Mouse (Mus musculus) urinary bladder, postnatal 10 days (tissue): ENCODE data around the gene Rabif.
"Not testable (repeated sequence)": the region's sequence is repeated elsewhere in the genome, so short reads cannot be mapped to it uniquely, and the experiment has no call there.

Experiments used
- DNase-seq: peaks from one replicate; pipeline ENCODE4 v3.0.0; 2022; ENCODE audit warnings: low spot score

Rabif gene

GRCm38 (mm10) chr1:134494428-134495215 lies at the start of gene Rabif:
Gene Rabif (plus strand): TSS chr1:134494648.
- DNase-seq, result peak; percentile 94

DNA sequence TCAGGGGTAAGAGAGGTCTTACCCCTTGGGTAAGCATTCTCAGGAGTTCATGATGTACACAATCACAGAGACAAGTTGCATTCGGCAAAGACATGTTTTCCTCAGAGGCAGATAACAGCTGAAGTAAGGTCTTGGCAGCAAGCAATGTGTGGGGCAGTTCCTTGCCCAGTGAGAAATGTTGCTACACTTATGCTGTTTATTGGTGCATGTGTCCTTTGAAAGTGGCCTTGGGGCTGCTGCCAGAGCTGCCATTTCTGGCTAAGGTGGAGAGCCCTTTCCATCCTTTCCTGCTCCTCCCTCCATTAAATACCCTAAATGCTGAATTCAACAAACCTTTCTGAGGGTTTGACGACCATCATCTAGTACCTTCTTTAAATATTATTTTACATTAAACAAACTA lies 49.0 kb upstream of the Rabif start:
- no peak for DNase-seq

- DNase-seq, result not testable (repeated sequence)
These were observed 45.9 kb upstream of the Rabif start for GRCm38 (mm10) chr1:134448537-134448936.

- DNase-seq, result no peak
These were observed 44.2 kb upstream of the Rabif start for GRCm38 (mm10) chr1:134450201-134450600.

- DNase-seq, result no peak
These were observed 43.5 kb upstream of the Rabif start for GRCm38 (mm10) chr1:134450986-134451385.

- DNase-seq, result peak; percentile 92
These were observed 39.3 kb upstream of the Rabif start, which contains the start of gene Klhl12 for GRCm38 (mm10) chr1:134454904-134455824. Gene Klhl12 (plus strand): TSS chr1:134455531.

GRCm38 (mm10) chr1:134456060-134456459 lies 38.4 kb upstream of the Rabif start:
- DNase-seq, result no peak

DNA sequence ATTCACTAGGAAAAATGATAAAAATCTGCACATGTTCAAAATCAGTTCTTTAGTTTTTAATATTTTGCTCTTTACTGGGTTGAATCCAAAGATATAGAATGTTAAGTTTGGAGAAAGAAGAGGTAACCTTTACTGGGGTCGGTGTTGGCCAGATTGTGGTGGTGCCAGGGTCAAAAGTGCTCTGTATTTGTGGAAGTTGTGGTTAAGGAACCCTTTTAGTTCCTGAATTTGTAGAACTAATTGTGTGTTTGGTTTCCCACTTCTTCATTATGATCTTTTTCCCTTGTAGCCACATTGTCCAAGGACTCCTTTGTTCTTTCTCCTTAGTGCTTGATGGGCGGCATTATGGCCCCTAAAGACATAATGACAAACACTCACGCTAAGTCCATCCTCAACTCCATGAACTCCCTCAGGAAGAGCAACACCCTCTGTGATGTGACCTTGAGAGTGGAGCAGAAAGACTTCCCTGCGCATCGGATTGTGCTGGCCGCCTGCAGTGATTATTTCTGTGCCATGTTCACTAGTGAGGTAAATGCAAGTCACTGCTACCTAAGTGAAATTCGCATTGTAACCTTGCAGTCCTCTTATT lies 36.2 kb upstream of the Rabif start:
- no peak for DNase-seq

- DNase-seq, result no peak
These were observed 33.9 kb upstream of the Rabif start for GRCm38 (mm10) chr1:134460294-134461284.

GRCm38 (mm10) chr1:134484623-134485022 lies 9.8 kb upstream of the Rabif start:
- DNase-seq, result no peak

- DNase-seq, result no peak
These were observed 3.3 kb upstream of the Rabif start for GRCm38 (mm10) chr1:134490903-134491801.

GRCm38 (mm10) chr1:134492276-134492675 lies 2.2 kb upstream of the Rabif start:
- no peak for DNase-seq

DNA sequence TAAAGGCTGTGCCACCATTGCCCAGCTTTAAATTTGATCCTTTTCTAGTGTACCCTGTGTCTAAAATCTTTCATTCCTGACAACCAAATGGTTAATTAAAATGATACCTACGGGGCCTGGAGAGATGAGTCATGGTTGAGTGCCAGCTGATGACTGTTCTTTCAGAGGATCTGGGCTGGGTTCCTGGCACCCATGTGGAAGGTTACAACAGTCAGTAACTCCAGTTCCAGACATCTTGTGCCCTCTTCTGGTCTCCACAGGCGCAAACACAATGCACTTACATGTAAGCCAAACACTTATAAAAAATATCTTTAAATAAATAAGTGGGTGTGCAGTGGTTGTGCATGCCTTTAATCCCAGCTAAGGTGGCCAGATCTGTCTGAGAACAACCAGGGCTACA lies 952 bp upstream of the Rabif start:
- DNase-seq, result no peak

GRCm38 (mm10) chr1:134493956-134494355 lies 492 bp upstream of the Rabif start:
- no peak for DNase-seq

DNA sequence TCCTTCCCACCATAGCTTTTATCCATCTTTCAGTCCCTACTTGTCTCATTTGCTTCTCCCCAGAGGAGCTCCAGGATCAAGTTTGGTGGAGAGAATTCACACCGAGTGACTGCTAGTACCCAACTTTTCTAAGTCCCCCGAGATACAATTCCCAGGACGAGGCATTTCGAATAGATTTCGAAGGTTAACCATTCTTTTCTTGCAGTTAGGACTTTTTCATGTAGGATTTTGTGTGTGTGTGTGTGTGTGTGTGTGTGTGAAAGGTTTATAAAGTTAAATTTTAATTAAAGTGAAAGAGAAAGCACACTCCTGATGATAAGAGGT lies 730 bp downstream of the Rabif start:
- DNase-seq, result no peak

GRCm38 (mm10) chr1:134495991-134496390 lies 1.5 kb downstream of the Rabif start:
- DNase-seq, result no peak

DNA sequence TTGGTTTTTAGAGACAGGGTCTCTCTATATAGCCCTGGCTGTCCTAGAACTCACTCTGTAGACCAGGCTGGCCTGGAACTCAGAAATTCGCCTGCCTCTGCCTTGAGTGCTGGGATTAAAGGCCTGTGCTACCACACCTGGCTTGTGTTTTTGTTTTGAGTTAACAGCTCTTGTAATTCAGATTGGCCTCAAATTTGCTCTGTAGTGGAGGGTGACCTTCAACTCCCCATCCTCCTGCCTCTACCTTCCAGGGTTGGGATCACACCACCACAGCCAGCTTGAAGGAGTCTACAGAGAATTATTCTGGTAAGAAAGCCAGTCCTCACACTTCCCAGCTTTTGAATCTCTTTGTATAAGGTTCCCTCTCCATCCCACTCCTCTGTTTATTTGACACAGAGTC lies 6.5 kb downstream of the Rabif start:
- DNase-seq, result no peak

DNA sequence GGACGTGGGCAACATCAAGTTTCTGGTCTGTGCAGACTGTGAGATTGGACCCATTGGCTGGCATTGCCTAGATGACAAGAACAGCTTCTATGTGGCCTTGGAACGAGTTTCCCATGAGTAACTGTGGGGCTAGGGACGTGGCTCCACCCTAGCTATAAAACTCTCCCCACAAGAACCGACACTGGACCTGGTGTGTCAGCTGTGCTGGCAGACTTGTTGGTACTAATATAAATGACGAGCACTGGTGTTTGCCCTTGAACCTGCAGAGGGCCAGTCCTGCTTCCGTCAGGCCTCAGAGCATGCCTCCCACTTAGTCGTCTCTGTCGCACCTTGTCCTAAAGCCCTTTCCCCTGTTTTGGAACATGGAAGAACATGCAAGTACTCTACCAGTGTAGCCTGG lies 11.8 kb downstream of the Rabif start:
- no peak for DNase-seq

GRCm38 (mm10) chr1:134510018-134510417 lies 15.6 kb downstream of the Rabif start:
- DNase-seq, result no peak

- no peak for DNase-seq
These were observed 17.7 kb downstream of the Rabif start for GRCm38 (mm10) chr1:134512183-134512582.
